In genomic region chr16:63091471-63092300, GRCm38 (mm10) we compare ENCODE assay signal across 10 mouse cellular contexts.
A peak's percentile ranks its signal among the peaks of the same experiment; 100 is the strongest.
DNase-seq lines count a peak whose midpoint lies in the region; ATAC-seq and TF ChIP-seq lines count a peak whose summit lies in the region.
"Had no signal": no experiment of that assay in that cellular context is flagged by ENCODE, and none has a peak within 500 bp of the region (broad histone marks: within the 10 kb centered on the region; RNA-seq: fewer than 3 reads in every experiment).

No protein-coding gene starts in this region.

- peaks cover 7% of the 10 kb centered on the region; the same call in 1 of the 2 replicates for H3K4me1 ChIP-seq in lung, embryonic 15.5 days
- H3K4me1 ChIP-seq in lung, postnatal 0 days (ENCODE audit: insufficient read depth, low read depth, low read length): peaks cover 3% of the 10 kb centered on the region; the same call in 1 of the 2 replicates
- peaks cover 8% of the 10 kb centered on the region for H3K4me1 ChIP-seq in hindbrain, embryonic 12.5 days
- H3K4me1 ChIP-seq in midbrain, embryonic 10.5 days: peaks cover 12% of the 10 kb centered on the region
- H3K4me1 ChIP-seq in intestine, embryonic 15.5 days (replicated peaks): no peaks in the 10 kb centered on the region

- H3K27ac ChIP-seq in lung, embryonic 15.5 days: peak overlapping the region; percentile 39; the same call in 1 of the 2 replicates
- no peak overlapping the region for H3K27ac ChIP-seq in lung, postnatal 0 days (ENCODE audit: low read length)
- peak overlapping the region; percentile 77 for H3K27ac ChIP-seq in hindbrain, embryonic 12.5 days
- peak overlapping the region; percentile 67 for H3K27ac ChIP-seq in midbrain, embryonic 10.5 days (replicated peaks)
- H3K27ac ChIP-seq in intestine, embryonic 15.5 days: no peak overlapping the region
- H3K27ac ChIP-seq: heart, embryonic 13.5 days; liver, embryonic 14.5 days had no signal

- no peak for TF ChIP-seq CTCF in lung, postnatal 0 days (IDR thresholded peaks at IDR 0.05)

- WGBS in lung, embryonic 15.5 days: 54% methylated on average over 11 of the region's 11 CpGs
- WGBS in lung, postnatal 0 days: 61% methylated on average over 11 of the region's 11 CpGs
- 26% methylated on average over 11 of the region's 11 CpGs for WGBS in hindbrain, embryonic 12.5 days
- 29% methylated on average over 11 of the region's 11 CpGs for WGBS in midbrain, embryonic 10.5 days
- WGBS in intestine, embryonic 15.5 days: 69% methylated on average over 11 of the region's 11 CpGs

- H3K4me3 ChIP-seq in lung, embryonic 15.5 days: no peak overlapping the region
- H3K4me3 ChIP-seq in lung, postnatal 0 days (ENCODE audit: low read depth, low read length): no peak overlapping the region
- no peak overlapping the region for H3K4me3 ChIP-seq in hindbrain, embryonic 12.5 days
- no peak overlapping the region for H3K4me3 ChIP-seq in midbrain, embryonic 10.5 days
- no peak overlapping the region for H3K4me3 ChIP-seq in intestine, embryonic 15.5 days (replicated peaks)
- H3K4me3 ChIP-seq: heart, embryonic 13.5 days had no signal

- no peaks in the 10 kb centered on the region for H3K9me3 ChIP-seq in lung, embryonic 15.5 days
- no peaks in the 10 kb centered on the region for H3K9me3 ChIP-seq in lung, postnatal 0 days (ENCODE audit: low read length)
- no peaks in the 10 kb centered on the region for H3K9me3 ChIP-seq in hindbrain, embryonic 12.5 days (replicated peaks)
- no peaks in the 10 kb centered on the region for H3K9me3 ChIP-seq in midbrain, embryonic 10.5 days (replicated peaks)
- H3K9me3 ChIP-seq in intestine, embryonic 15.5 days: no peaks in the 10 kb centered on the region
- H3K9me3 ChIP-seq: heart, embryonic 13.5 days had no signal

- no peak overlapping the region for H3K4me2 ChIP-seq in lung, embryonic 15.5 days
- no peak overlapping the region for H3K4me2 ChIP-seq in lung, postnatal 0 days (replicated peaks; ENCODE audit: low read depth, low read length)
- no peak overlapping the region for H3K4me2 ChIP-seq in hindbrain, embryonic 12.5 days (replicated peaks)
- H3K4me2 ChIP-seq in intestine, embryonic 15.5 days (replicated peaks): no peak overlapping the region
- H3K4me2 ChIP-seq: heart, embryonic 13.5 days had no signal

- no peaks in the 10 kb centered on the region for H3K36me3 ChIP-seq in lung, embryonic 15.5 days
- H3K36me3 ChIP-seq in lung, postnatal 0 days (ENCODE audit: insufficient read depth, low read length): no peaks in the 10 kb centered on the region
- no peaks in the 10 kb centered on the region for H3K36me3 ChIP-seq in hindbrain, embryonic 12.5 days
- H3K36me3 ChIP-seq in midbrain, embryonic 10.5 days: no peaks in the 10 kb centered on the region
- no peaks in the 10 kb centered on the region for H3K36me3 ChIP-seq in intestine, embryonic 15.5 days
- H3K36me3 ChIP-seq: heart, embryonic 13.5 days had no signal

- H3K9ac ChIP-seq in lung, embryonic 15.5 days: no peak overlapping the region
- no peak overlapping the region for H3K9ac ChIP-seq in lung, postnatal 0 days (replicated peaks; ENCODE audit: low read depth)
- H3K9ac ChIP-seq in hindbrain, embryonic 12.5 days: no peak overlapping the region
- no peak overlapping the region for H3K9ac ChIP-seq in intestine, embryonic 15.5 days
- H3K9ac ChIP-seq: heart, embryonic 13.5 days; liver, embryonic 14.5 days had no signal

- H3K27me3 ChIP-seq in lung, embryonic 15.5 days: no peaks in the 10 kb centered on the region
- H3K27me3 ChIP-seq in lung, postnatal 0 days (replicated peaks; ENCODE audit: insufficient read depth, low read length): no peaks in the 10 kb centered on the region
- no peaks in the 10 kb centered on the region for H3K27me3 ChIP-seq in hindbrain, embryonic 12.5 days
- peaks cover 77% of the 10 kb centered on the region for H3K27me3 ChIP-seq in midbrain, embryonic 10.5 days (ENCODE audit: low read depth, poor library complexity, severe bottlenecking)
- no peaks in the 10 kb centered on the region for H3K27me3 ChIP-seq in intestine, embryonic 15.5 days (replicated peaks)
- H3K27me3 ChIP-seq: heart, embryonic 13.5 days had no signal

- no peak for ATAC-seq in lung, embryonic 15.5 days (ENCODE audit: borderline replicate concordance, extremely low read depth, low FRiP score, low TSS enrichment)
- ATAC-seq in lung, postnatal 0 days: no peak
- peak; percentile 94 for ATAC-seq in hindbrain, embryonic 12.5 days (ENCODE audit: low FRiP score)
- ATAC-seq in inflammation-experienced regulatory T-cells, adult 6 months: no peak
- ATAC-seq in intestine, embryonic 15.5 days: no peak

- DNase-seq in lung, postnatal 0 days (ENCODE audit: low spot score): no peak
- peak; percentile 63 for DNase-seq in midbrain, embryonic 10.5 days (ENCODE audit: low spot score)
- DNase-seq in telencephalon, adult 2 months (ENCODE audit: low read depth, low spot score): peak; percentile 52
- no peak for DNase-seq in kidney, postnatal 14 days

- no peak for TF ChIP-seq EP300 in lung, postnatal 0 days (IDR thresholded peaks at IDR 0.05)

Comparison
In these comparisons a context has a peak if more than half of its experiments do, and no peak if none do; other contexts are left out.
1. H3K27ac ChIP-seq: peak in lung, embryonic 15.5 days (single experiment), hindbrain, embryonic 12.5 days (single experiment) and midbrain, embryonic 10.5 days (single experiment); none in lung, postnatal 0 days (single experiment) and intestine, embryonic 15.5 days (single experiment).
2. DNase-seq: peak in midbrain, embryonic 10.5 days (single experiment) and telencephalon, adult 2 months (single experiment); none in lung, postnatal 0 days (single experiment) and kidney, postnatal 14 days (single experiment).